Mouse (Mus musculus) olfactory bulb, adult 2 months (tissue): ENCODE results near the gene Limd1.

Experiments used
- CTCF ChIP-seq: fragments of 200-500 bp; IDR thresholded peaks from 2 replicates; pipeline ENCODE4 v1.5.1; 2012; ENCODE audit warnings: low read depth, mild to moderate bottlenecking, low read length, moderate library complexity; ENCODE audit not compliant: insufficient read depth
- POLR2A ChIP-seq: fragments of 200-500 bp; IDR thresholded peaks from 2 replicates; pipeline ENCODE4 v1.6.1; 2012; ENCODE audit warnings: mild to moderate bottlenecking, low read depth, low read length, moderate library complexity; ENCODE audit not compliant: insufficient read depth

DNA sequence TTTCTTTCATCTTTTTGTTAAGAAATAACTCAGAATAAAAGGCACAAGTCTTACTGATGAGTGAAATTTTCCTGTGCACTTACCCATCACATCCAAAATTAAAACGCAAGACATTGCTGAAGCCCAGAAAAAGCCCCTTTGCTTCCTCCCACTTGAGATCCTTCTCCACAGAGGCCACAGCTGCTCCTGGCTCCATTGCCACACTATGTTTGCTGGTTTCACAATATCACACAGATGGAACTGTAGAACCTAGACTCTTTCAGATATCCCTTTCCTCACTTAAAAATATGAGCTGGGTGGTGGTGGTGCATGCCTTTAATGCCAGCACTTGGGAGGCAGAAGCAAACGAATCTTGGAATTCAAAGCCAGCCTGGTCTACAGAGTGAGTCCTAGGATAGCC lies 34.0 kb downstream of the Limd1 start:
- TF ChIP-seq CTCF (no peak), POLR2A (no peak)
